Mouse (Mus musculus) embryo, embryonic 10 days (tissue): ENCODE measurements at regions not wholly inside any gene's neighbourhood (a gene's known extent, or its start where the extent isn't known, plus 50 kb on each side); places are given as distances from the start of the nearest gene placed in this dataset.

Source experiments
- DNase-seq: peaks from one replicate; pipeline ENCODE4 v3.0.0-alpha.2; 2015; ENCODE audit warnings: low spot score

DNA sequence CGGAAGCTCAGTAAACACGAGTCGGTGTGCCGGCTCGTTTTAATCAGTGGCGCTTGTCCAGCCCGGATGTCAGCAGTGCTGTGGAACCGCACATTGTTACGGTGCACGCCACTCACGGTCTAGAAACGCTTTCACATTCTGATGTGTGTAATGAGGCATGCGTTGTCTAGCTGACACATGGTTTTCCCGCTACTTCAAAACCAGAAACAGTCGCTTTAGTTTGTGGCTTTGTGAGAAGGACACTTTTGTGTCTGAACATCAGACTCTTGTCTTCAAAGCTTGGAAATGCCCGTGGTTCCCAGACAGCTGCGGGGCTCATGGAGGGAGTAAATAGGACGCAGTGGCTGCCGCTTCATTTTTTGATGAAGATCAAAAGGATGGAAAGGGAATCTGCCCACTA, 77.0 kb upstream of the Lgr5 start:
- peak; percentile 45 for DNase-seq

- DNase-seq = no peak
These were observed 89.1 kb upstream of the Lgr5 start for GRCm38 (mm10) chr10:115676661-115677060.

- DNase-seq = peak; percentile 26
These were observed 93.5 kb upstream of the Lgr5 start for GRCm38 (mm10) chr10:115681115-115681514.

GRCm38 (mm10) chr10:115691939-115692338, 104.4 kb upstream of the Lgr5 start:
- no peak for DNase-seq

GRCm38 (mm10) chr10:115693986-115694833, 106.6 kb upstream of the Lgr5 start:
- no peak for DNase-seq

DNA sequence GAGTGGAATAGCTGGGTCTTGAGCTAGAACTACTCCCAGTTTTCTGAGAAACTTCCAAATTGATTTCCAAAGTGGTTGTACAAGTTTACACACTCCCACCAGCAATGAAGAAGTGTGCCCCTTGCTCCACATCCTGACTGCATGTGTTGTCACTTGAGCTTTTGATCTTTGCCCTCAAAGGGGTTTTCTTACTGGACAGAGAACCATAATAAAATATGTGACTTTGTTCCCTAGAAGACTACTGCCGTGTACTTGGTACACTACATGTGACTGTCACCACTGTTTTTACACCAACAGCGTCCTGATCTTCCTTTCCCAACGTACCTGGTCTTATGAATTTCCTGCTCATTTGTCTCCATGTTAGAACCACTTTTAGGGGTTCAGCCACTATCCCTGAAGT, 114.3 kb upstream of the Tspan8 start:
- DNase-seq = no peak

DNA sequence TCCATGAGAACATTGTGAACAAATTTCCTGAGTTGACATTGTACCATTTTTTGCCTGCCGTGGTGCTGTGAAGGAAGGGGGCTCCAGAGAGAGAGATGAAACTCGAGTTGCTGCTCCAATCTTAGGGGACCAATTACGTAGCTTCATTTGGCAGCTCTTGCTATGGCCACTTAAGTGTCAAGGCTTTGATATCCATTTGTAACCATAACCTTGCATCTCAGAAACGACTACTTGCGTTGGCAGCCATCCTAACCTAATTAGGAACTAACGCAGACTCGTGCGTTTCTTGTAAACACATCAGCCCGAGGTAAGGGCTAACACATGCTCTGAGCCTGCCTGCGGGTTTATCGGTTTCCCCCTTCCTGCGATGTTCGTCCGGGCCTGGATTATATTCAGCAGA, 108.0 kb upstream of the Tspan8 start:
- peak; percentile 15 for DNase-seq

DNA sequence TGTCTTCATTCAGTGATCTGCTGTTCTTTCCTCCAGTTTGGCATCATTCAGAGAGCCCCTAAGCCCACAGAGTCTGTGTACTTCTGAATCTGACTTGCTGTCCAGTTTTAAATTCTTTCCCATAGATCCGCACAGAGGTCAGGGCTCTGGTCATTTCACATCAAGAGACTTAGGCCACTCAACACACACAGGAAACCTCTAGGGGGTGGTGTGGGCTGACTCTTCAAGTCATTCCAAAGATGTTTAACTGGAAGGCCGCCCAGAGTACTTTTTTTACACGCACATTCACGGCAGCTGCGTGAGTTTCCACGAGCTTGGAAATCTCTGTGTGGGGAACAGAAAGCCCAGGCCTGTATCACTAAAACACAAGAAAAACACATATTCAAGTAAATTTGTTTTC, 102.7 kb upstream of the Tspan8 start:
- DNase-seq = peak; percentile 56

- DNase-seq = peak; percentile 41
These were observed 100.5 kb upstream of the Tspan8 start for GRCm38 (mm10) chr10:115716178-115716577.

DNA sequence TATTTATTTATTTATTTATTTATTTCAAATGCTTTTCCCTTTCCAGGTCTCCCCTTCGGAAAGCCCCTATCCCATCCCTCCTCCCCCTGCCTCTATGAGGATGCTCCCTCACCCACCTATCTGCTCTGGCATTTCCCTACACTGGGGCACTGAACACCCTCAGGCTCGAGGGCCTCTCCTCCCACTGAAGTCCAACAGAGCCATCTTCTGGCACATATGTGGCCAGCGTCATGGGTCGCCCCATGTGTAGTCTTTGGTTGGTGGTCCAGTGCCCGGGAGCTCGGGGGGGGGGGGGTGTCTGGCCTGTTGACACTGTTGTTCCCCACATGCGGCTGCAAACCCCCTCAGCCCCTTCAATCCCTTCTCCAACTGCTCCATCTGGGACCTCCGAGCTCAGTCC, 99.6 kb upstream of the Tspan8 start:
- no peak for DNase-seq

DNA sequence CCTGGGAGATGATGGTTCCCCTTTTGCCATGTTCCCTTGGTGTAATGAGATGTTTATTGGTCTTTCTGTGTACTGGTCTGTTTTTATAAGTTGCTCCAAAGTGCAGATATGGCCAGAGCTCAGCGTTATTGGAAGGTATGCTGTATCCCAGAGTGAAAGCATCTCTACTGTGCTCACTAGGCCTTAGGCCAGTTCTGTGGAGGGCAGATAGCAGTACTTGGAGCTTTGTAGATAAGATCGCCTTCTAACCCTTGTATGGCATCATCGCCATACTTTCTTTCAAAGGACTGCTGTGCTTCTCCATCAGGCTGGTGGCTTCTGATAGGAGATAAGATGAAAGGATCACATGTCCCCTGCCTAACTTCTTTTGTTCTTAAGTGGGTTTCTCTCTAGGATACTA, 94.0 kb upstream of the Tspan8 start:
- DNase-seq = no peak

- no peak for DNase-seq
These were observed 73.8 kb upstream of the Tspan8 start for GRCm38 (mm10) chr10:115742634-115743347.

DNA sequence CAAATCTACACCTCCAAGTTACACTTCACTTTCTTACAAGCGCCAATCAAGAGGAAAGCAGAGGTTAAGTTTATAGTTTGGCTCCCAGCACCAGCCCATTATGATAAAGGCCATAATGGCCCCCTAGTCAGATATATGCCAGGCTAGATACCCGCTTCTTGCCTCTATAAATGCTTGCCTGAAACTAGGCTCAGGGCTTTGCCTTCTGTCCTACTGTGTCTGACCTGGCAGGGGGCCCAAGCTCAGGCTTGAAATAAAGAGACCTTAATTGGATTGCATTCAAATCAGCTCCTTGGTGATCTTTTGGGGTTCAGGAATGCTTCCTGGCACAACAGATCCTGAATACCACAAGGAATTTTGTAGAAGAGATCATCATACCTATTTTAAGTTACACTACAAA, 66.8 kb upstream of the Tspan8 start:
- DNase-seq = no peak

GRCm38 (mm10) chr10:115750250-115750649, 66.4 kb upstream of the Tspan8 start:
- no peak for DNase-seq

- DNase-seq = no peak
These were observed 58.0 kb upstream of the Tspan8 start for GRCm38 (mm10) chr10:115758667-115759066.
